Mouse (Mus musculus): ENCODE measurements at regions not wholly inside any gene's neighbourhood (a gene's known extent, or its start where the extent isn't known, plus 50 kb on each side); places are given as distances from the start of the nearest gene placed in this dataset.

DNA sequence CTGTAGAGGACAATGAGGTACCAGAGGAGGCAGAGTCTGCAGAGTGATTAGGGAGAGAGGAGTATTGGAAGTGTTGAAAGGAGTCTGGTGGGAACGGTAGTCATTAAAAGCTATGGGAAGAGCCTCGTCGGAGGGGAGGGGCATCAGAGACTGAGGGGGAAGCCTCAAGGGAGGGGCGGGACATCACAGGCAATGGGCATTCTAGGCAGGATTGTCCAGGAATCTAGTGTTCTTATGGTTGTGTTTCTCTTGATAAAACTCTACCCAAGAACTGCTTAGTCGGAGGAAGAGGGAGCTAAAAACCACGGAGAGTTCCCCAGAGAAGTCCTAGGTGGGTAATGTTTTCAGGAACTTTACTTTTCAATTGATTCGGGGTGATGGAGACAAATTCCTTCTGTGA lies 90.2 kb downstream of the Sec23ip start:
- H3K4me3 ChIP-seq (ENCODE audit: low read length), result no peak overlapping the region
- no peaks in the 10 kb centered on the region for H3K36me3 ChIP-seq (ENCODE audit: insufficient read depth, low read length)
- no peak overlapping the region for H3K9ac ChIP-seq (replicated peaks; ENCODE audit: low read length)
- WGBS, result 36% methylated on average over 7 of the region's 7 CpGs
- H3K9me3 ChIP-seq (ENCODE audit: low read length), result no peaks in the 10 kb centered on the region
- H3K4me1 ChIP-seq (ENCODE audit: insufficient read depth, low read length), result no peaks in the 10 kb centered on the region
- no peak for ATAC-seq (ENCODE audit: low FRiP score, low TSS enrichment)
- no peak overlapping the region for H3K4me2 ChIP-seq (replicated peaks; ENCODE audit: low read depth, low read length)
- H3K27me3 ChIP-seq (ENCODE audit: insufficient read depth, low read length), result no peaks in the 10 kb centered on the region
- no peak overlapping the region for H3K27ac ChIP-seq (ENCODE audit: low read length)

DNA sequence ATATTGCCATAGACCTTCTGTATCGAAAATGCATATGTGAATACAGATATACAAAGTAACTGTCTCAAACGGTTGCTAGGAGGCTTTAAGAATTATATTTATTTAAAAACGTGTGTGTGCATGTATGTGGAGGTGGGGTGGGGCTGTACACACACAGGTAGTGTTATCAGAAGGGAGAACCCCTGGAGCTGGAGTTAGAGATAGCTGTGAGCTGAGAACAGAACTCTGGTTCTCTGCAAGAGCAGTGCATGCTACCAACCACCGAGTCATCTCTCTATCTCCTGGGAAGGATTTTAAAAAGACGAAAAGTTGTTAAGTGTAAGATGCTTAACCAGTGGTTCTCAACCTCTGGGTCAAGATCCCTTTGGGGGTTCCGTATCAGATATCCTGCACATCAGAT lies 91.7 kb downstream of the Sec23ip start:
- no peak overlapping the region for H3K4me3 ChIP-seq (ENCODE audit: low read length)
- no peaks in the 10 kb centered on the region for H3K27me3 ChIP-seq (ENCODE audit: insufficient read depth, low read length)
- no peaks in the 10 kb centered on the region for H3K4me1 ChIP-seq (ENCODE audit: insufficient read depth, low read length)
- H3K36me3 ChIP-seq (ENCODE audit: insufficient read depth, low read length), result no peaks in the 10 kb centered on the region
- no peak overlapping the region for H3K27ac ChIP-seq (ENCODE audit: low read length)
- no peak overlapping the region for H3K4me2 ChIP-seq (replicated peaks; ENCODE audit: low read depth, low read length)
- no peaks in the 10 kb centered on the region for H3K9me3 ChIP-seq (ENCODE audit: low read length)
- WGBS, result 85% methylated on average over 6 of the region's 6 CpGs
- no peak for ATAC-seq (ENCODE audit: low FRiP score, low TSS enrichment)
- no peak overlapping the region for H3K9ac ChIP-seq (replicated peaks; ENCODE audit: low read length)

DNA sequence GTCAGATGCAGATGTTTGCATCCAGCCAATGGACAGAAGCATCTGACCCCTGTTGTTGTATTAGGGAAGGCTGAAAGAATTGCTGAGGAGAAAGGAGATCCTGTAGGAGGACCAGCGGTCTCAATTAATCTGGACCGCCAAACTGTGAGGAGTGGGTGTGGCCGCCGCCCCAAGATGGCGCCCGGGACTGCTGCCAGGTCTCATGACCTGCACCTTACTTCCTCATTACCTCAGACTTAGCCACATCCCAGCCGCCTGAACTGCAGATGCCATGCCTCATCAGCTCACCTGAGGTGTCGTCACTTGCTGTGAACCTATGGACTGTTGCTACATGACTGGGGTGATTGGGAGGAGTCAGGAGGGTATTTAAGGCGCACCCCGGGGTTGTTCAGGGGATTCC lies 97.8 kb downstream of the Sec23ip start:
- no peak overlapping the region for H3K4me3 ChIP-seq (ENCODE audit: low read length)
- H3K9ac ChIP-seq (replicated peaks; ENCODE audit: low read length), result no peak overlapping the region
- no peaks in the 10 kb centered on the region for H3K4me1 ChIP-seq (ENCODE audit: insufficient read depth, low read length)
- H3K4me2 ChIP-seq (replicated peaks; ENCODE audit: low read depth, low read length), result no peak overlapping the region
- WGBS, result 90% methylated on average over 10 of the region's 10 CpGs
- H3K27ac ChIP-seq (ENCODE audit: low read length), result no peak overlapping the region
- H3K36me3 ChIP-seq (ENCODE audit: insufficient read depth, low read length), result no peaks in the 10 kb centered on the region
- no peak for ATAC-seq (ENCODE audit: low FRiP score, low TSS enrichment)
- no peaks in the 10 kb centered on the region for H3K27me3 ChIP-seq (ENCODE audit: insufficient read depth, low read length)
- no peaks in the 10 kb centered on the region for H3K9me3 ChIP-seq (ENCODE audit: low read length)

DNA sequence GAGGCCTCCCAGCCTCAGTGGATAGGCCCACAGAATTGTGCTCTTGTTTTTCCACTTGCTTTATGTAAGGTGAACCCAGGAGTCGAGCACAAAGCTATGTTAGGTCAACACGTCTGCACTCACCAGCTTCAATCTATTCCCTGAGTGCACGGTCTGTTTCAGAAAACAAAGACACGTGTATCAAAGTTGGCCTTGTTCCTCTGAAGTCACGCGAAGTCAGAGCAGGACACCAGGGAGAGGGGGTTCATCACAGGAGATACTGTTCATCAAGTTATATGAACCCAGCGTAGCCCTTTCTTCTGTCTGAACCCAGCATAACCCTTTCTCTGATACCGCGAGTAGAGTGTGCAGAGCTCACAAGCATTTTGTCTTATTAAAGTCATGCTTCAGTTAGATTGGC lies 98.8 kb downstream of the Sec23ip start:
- no peak overlapping the region for H3K27ac ChIP-seq (ENCODE audit: low read length)
- H3K36me3 ChIP-seq (ENCODE audit: insufficient read depth, low read length), result no peaks in the 10 kb centered on the region
- H3K4me2 ChIP-seq (replicated peaks; ENCODE audit: low read depth, low read length), result no peak overlapping the region
- no peaks in the 10 kb centered on the region for H3K9me3 ChIP-seq (ENCODE audit: low read length)
- H3K4me3 ChIP-seq (ENCODE audit: low read length), result no peak overlapping the region
- WGBS, result 72% methylated on average over 9 of the region's 9 CpGs
- no peak overlapping the region for H3K9ac ChIP-seq (replicated peaks; ENCODE audit: low read length)
- no peak for ATAC-seq (ENCODE audit: low FRiP score, low TSS enrichment)
- no peaks in the 10 kb centered on the region for H3K4me1 ChIP-seq (ENCODE audit: insufficient read depth, low read length)
- H3K27me3 ChIP-seq (ENCODE audit: insufficient read depth, low read length), result no peaks in the 10 kb centered on the region

DNA sequence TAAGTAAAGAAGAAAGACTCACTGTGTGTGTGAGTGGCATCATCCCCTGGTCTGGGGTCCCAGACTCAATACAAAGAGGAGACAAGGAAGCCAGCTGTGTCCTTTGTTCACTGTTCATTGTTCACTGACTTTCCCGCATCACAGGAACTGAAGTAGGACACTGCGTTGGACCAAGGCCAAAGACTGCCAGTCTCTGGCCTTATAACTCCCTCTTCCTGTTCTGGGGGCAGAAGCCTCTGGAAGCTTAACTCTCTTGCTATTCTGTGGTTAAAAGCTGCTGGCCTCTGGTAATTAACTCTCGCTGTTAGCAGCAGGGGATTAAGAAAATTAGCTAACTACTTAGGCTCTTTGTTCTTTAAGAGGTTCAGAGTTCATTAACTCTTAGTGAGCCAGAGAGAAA lies 104.5 kb downstream of the Sec23ip start:
- Histone ChIP-seq H3K9ac (replicated peaks; ENCODE audit: low read length) (no peak overlapping the region), H3K4me1 (ENCODE audit: insufficient read depth, low read length) (no peaks in the 10 kb centered on the region), H3K4me2 (replicated peaks; ENCODE audit: low read depth, low read length) (no peak overlapping the region), H3K9me3 (ENCODE audit: low read length) (0 out of 2 replicates have a peak, but pooled peaks cover 14% of the 10 kb centered on the region), H3K4me3 (ENCODE audit: low read length) (no peak overlapping the region), H3K27ac (ENCODE audit: low read length) (no peak overlapping the region), H3K36me3 (ENCODE audit: insufficient read depth, low read length) (no peaks in the 10 kb centered on the region), H3K27me3 (ENCODE audit: insufficient read depth, low read length) (no peaks in the 10 kb centered on the region)
- no peak for ATAC-seq (ENCODE audit: low FRiP score, low TSS enrichment)
- WGBS, result 49% methylated on average over 3 of the region's 3 CpGs

DNA sequence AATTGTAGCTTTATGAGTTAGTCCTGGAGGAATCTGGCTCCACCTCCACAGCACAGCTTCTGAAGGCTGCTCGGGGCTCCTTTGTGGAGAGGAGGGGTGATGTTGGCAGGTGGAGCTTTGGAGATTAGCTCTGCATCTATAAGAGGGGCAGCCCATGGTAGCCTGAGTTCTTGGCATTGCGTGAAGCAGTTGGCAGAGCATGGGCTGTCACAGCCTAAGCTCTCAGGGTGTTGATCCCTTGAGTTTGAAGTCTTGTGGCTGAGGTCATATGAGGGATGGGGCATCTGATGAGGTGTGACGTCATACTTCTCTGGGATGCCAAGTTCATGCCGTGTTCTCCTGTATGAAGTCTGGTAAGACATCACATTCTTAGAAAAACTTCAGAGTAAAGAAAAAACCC lies 109.5 kb downstream of the Sec23ip start:
- ATAC-seq (ENCODE audit: low FRiP score, low TSS enrichment), result no peak
- H3K27ac ChIP-seq (ENCODE audit: low read length), result no peak overlapping the region
- H3K4me2 ChIP-seq (replicated peaks; ENCODE audit: low read depth, low read length), result no peak overlapping the region
- H3K4me1 ChIP-seq (ENCODE audit: insufficient read depth, low read length), result no peaks in the 10 kb centered on the region
- 67% methylated on average over 4 of the region's 4 CpGs for WGBS
- no peaks in the 10 kb centered on the region for H3K36me3 ChIP-seq (ENCODE audit: insufficient read depth, low read length)
- no peak overlapping the region for H3K9ac ChIP-seq (replicated peaks; ENCODE audit: low read length)
- H3K9me3 ChIP-seq (ENCODE audit: low read length), result 0 out of 2 replicates have a peak, but pooled peaks cover 14% of the 10 kb centered on the region
- no peaks in the 10 kb centered on the region for H3K27me3 ChIP-seq (ENCODE audit: insufficient read depth, low read length)
- H3K4me3 ChIP-seq (ENCODE audit: low read length), result no peak overlapping the region

DNA sequence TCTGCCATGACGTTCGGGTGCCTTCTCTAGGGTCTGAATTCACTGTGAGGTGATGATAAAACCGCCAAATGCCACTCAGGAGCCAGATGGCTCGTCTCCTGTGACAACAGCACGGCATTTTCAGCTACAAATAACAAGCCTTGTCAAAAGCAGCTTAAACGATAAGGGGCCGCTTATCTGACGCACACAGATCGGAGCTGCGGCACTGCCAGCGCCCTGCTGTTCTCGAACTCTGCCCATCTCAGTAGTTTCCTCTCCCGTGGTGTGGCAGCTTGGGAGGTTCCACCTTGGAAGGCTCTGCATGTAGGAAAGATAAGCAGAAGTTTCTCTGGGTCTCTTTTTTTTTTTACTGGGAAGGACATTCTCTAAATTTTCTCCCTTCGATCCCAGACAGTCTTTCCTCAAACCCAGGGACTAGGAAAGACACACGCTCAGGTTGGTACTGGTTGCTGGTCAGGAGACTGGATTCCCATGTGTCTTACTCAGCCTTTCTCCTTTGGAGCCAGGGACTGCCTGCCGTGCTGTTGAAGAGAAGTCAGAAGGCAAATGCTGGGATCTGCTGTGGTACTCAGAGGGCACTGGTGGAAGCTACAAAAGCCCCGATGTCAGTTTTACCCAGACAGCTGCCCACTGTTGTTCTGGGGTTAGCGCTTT lies 110.1 kb downstream of the Sec23ip start:
- no peaks in the 10 kb centered on the region for H3K27me3 ChIP-seq (ENCODE audit: insufficient read depth, low read length)
- H3K4me3 ChIP-seq (ENCODE audit: low read length), result no peak overlapping the region
- ATAC-seq (ENCODE audit: low FRiP score, low TSS enrichment), result no peak
- no peak overlapping the region for H3K4me2 ChIP-seq (replicated peaks; ENCODE audit: low read depth, low read length)
- no peak overlapping the region for H3K27ac ChIP-seq (ENCODE audit: low read length)
- H3K9me3 ChIP-seq (ENCODE audit: low read length), result 0 out of 2 replicates have a peak, but pooled peaks cover 9% of the 10 kb centered on the region
- H3K4me1 ChIP-seq (ENCODE audit: insufficient read depth, low read length), result no peaks in the 10 kb centered on the region
- H3K9ac ChIP-seq (replicated peaks; ENCODE audit: low read length), result no peak overlapping the region
- H3K36me3 ChIP-seq (ENCODE audit: insufficient read depth, low read length), result no peaks in the 10 kb centered on the region
- 72% methylated on average over 18 of the region's 18 CpGs for WGBS

DNA sequence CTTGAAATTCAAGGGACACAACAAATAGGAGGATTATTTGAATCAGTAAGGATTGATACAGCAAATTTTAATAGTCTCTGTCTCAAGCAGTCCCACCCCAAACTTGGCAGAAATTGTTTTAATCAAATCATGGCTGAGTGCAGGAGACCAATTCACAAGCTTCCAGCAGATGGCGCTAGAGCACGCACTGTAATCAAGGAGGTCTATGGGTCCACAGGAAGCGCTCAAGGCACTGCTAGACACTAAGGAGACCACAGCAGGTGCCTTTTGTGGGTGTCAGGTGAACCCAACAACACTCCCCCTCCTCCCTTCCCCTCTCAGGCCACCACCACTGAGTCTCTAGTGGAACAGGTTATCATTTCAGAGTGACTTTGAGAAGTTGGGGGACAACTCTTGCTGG lies 115.4 kb downstream of the Sec23ip start:
- Histone ChIP-seq H3K4me3 (ENCODE audit: low read length) (no peak overlapping the region), H3K27ac (ENCODE audit: low read length) (no peak overlapping the region), H3K9ac (replicated peaks; ENCODE audit: low read length) (no peak overlapping the region), H3K36me3 (ENCODE audit: insufficient read depth, low read length) (no peaks in the 10 kb centered on the region), H3K4me1 (ENCODE audit: insufficient read depth, low read length) (no peaks in the 10 kb centered on the region), H3K27me3 (ENCODE audit: insufficient read depth, low read length) (no peaks in the 10 kb centered on the region), H3K4me2 (replicated peaks; ENCODE audit: low read depth, low read length) (no peak overlapping the region), H3K9me3 (ENCODE audit: low read length) (no peaks in the 10 kb centered on the region)
- 0 out of 2 replicates have a peak, but pooled peaks have one; percentile 23 for ATAC-seq (ENCODE audit: low FRiP score, low TSS enrichment)
- 2% methylated on average over 3 of the region's 3 CpGs for WGBS

DNA sequence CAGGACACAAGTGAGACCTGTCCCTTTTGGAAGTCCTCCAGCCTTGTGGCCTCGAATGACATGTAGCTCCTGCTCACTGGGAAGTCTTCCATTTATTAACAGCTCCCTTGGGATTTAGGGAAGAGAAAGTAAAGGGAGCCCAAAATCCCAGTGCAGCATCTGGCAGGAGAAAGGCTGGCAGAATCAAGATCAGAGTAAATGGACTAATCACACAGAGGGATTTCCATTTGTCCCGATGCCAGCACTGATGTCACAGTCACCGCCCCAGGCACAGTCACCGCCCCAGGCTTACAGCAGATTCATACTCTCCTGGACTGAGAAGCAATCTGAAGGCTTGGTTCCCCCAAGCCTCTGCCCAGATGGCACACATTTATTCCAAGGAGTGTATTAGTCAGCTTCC lies 116.0 kb downstream of the Sec23ip start:
- ATAC-seq (ENCODE audit: low FRiP score, low TSS enrichment), result no peak
- H3K36me3 ChIP-seq (ENCODE audit: insufficient read depth, low read length), result no peaks in the 10 kb centered on the region
- WGBS, result 70% methylated on average over 4 of the region's 4 CpGs
- no peaks in the 10 kb centered on the region for H3K9me3 ChIP-seq (ENCODE audit: low read length)
- H3K27me3 ChIP-seq (ENCODE audit: insufficient read depth, low read length), result no peaks in the 10 kb centered on the region
- H3K4me1 ChIP-seq (ENCODE audit: insufficient read depth, low read length), result no peaks in the 10 kb centered on the region
- no peak overlapping the region for H3K27ac ChIP-seq (ENCODE audit: low read length)
- H3K4me2 ChIP-seq (replicated peaks; ENCODE audit: low read depth, low read length), result no peak overlapping the region
- H3K4me3 ChIP-seq (ENCODE audit: low read length), result no peak overlapping the region
- no peak overlapping the region for H3K9ac ChIP-seq (replicated peaks; ENCODE audit: low read length)

DNA sequence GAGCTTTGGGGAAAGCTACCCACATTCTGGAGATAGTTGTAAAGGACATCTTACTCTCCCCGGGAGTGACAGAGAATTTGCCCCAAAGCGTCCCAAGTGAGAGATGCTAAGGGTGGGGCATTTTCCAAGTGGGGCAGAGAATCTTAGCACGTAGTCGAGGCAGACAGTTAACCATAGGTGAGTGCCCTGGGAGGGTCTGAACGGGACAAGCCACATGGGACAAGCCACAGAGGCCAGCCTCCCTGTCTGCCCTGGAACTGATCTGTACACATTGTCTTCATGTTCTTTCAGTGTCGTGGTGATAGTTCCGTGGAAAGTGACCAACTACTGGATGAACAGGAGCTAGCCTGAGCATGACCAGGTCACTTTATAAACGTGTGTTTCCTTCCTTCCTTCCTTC lies 116.6 kb downstream of the Sec23ip start:
- H3K27ac ChIP-seq (ENCODE audit: low read length), result no peak overlapping the region
- no peak overlapping the region for H3K4me3 ChIP-seq (ENCODE audit: low read length)
- no peaks in the 10 kb centered on the region for H3K36me3 ChIP-seq (ENCODE audit: insufficient read depth, low read length)
- H3K9me3 ChIP-seq (ENCODE audit: low read length), result no peaks in the 10 kb centered on the region
- H3K9ac ChIP-seq (replicated peaks; ENCODE audit: low read length), result no peak overlapping the region
- no peak overlapping the region for H3K4me2 ChIP-seq (replicated peaks; ENCODE audit: low read depth, low read length)
- WGBS, result 86% methylated on average over 8 of the region's 8 CpGs
- H3K27me3 ChIP-seq (ENCODE audit: insufficient read depth, low read length), result no peaks in the 10 kb centered on the region
- no peaks in the 10 kb centered on the region for H3K4me1 ChIP-seq (ENCODE audit: insufficient read depth, low read length)
- ATAC-seq (ENCODE audit: low FRiP score, low TSS enrichment), result no peak

Measured in kidney, embryonic 16.5 days (tissue).